In genomic region chr1:89619963-89620362, GRCm38 (mm10) we compare ENCODE assay signal across 15 mouse cellular contexts.
DNase-seq lines count a peak whose midpoint lies in the region; ATAC-seq and TF ChIP-seq lines count a peak whose summit lies in the region.
"Had no signal": no experiment of that assay in that cellular context is flagged by ENCODE, and none has a peak within 500 bp of the region (broad histone marks: within the 10 kb centered on the region; RNA-seq: fewer than 3 reads in every experiment).

No protein-coding gene starts in this region.

- H3K4me1 ChIP-seq in heart, postnatal 0 days (ENCODE audit: control insufficient read depth, insufficient read depth) = peaks cover 66% of the 10 kb centered on the region

- peak overlapping the region; percentile 90 for H3K27ac ChIP-seq in heart, postnatal 0 days (ENCODE audit: low read depth)
- H3K27ac ChIP-seq: forebrain, embryonic 13.5 days; hindbrain, postnatal 0 days; midbrain, embryonic 12.5 days had no signal

- no peaks in the 10 kb centered on the region for H3K36me3 ChIP-seq in heart, postnatal 0 days (replicated peaks; ENCODE audit: control insufficient read depth, insufficient read depth, low read length)

- no peaks in the 10 kb centered on the region for H3K27me3 ChIP-seq in heart, postnatal 0 days (ENCODE audit: control insufficient read depth, insufficient read depth, low read length)
- H3K27me3 ChIP-seq: forebrain, embryonic 13.5 days; midbrain, embryonic 12.5 days had no signal

- intact Hi-C loops in gastrocnemius, postnatal 36 days (cut with DNase I) = no loop called here

- TF ChIP-seq EP300 in heart, postnatal 0 days (IDR thresholded peaks at IDR 0.05; ENCODE audit: low read depth) = no peak

- no peak overlapping the region for H3K4me2 ChIP-seq in heart, postnatal 0 days (ENCODE audit: low read depth, low read length)
- H3K4me2 ChIP-seq: forebrain, embryonic 13.5 days; lung, embryonic 14.5 days; midbrain, embryonic 12.5 days had no signal

- TF ChIP-seq CTCF in heart, postnatal 0 days (IDR thresholded peaks at IDR 0.05; ENCODE audit: low read depth) = no peak

- 37% methylated on average over 2 of the region's 2 CpGs for WGBS in heart, postnatal 0 days

- peak; percentile 53; the same call in 1 of the 2 replicates for ATAC-seq in heart, postnatal 0 days (ENCODE audit: insufficient read depth, low read depth)
- ATAC-seq: forebrain, embryonic 13.5 days; hindbrain, postnatal 0 days had no signal

- DNase-seq in gastrocnemius, adult 18-20 months (ENCODE audit: low spot score) = peak; percentile 46
- no peak for DNase-seq in gastrocnemius, postnatal 36 days
- DNase-seq in lung, postnatal 25 days (ENCODE audit: low spot score) = peak; percentile 34
- DNase-seq in lung, postnatal 10 days = no peak
- DNase-seq in adrenal gland, postnatal 36 days = peak; percentile 63 to 65
- no peak for DNase-seq in heart, postnatal 0 days (ENCODE audit: low spot score)
- DNase-seq in frontal cortex, adult 2 months (ENCODE audit: extremely low spot score in 1 of 2, low spot score in 1 of 2) = no peak
- DNase-seq in urinary bladder, adult 18-20 months (ENCODE audit: low spot score in 2 of 2) = no peak
- DNase-seq: cerebellum, postnatal 36 days; kidney, postnatal 14 days; lung, embryonic 14.5 days; thymus, adult 18-20 months had no signal

- H3K9ac ChIP-seq in heart, postnatal 0 days (replicated peaks; ENCODE audit: low read depth, low read length) = peak overlapping the region; percentile 30; the same call in 1 of the 2 replicates
- H3K9ac ChIP-seq: forebrain, embryonic 13.5 days; lung, embryonic 14.5 days; midbrain, embryonic 12.5 days had no signal

- H3K9me3 ChIP-seq in heart, postnatal 0 days (replicated peaks; ENCODE audit: control insufficient read depth, low read length) = no peaks in the 10 kb centered on the region
- H3K9me3 ChIP-seq: forebrain, embryonic 13.5 days; midbrain, embryonic 12.5 days had no signal

- H3K4me3 ChIP-seq in heart, postnatal 0 days (ENCODE audit: low read depth, low read length) = no peak overlapping the region
- H3K4me3 ChIP-seq: forebrain, embryonic 13.5 days; midbrain, embryonic 12.5 days had no signal

Comparison
In these comparisons a context has a peak if more than half of its experiments do, and no peak if none do; other contexts are left out.
1. DNase-seq: peak in gastrocnemius, adult 18-20 months (single experiment), lung, postnatal 25 days (single experiment) and adrenal gland, postnatal 36 days (2 of 2); none in gastrocnemius, postnatal 36 days (0 of 2), lung, postnatal 10 days (single experiment), heart, postnatal 0 days (single experiment), frontal cortex, adult 2 months (0 of 2) and urinary bladder, adult 18-20 months (0 of 2).